Comparison of ENCODE assay signal across 22 mouse cellular contexts in the genomic region with DNA sequence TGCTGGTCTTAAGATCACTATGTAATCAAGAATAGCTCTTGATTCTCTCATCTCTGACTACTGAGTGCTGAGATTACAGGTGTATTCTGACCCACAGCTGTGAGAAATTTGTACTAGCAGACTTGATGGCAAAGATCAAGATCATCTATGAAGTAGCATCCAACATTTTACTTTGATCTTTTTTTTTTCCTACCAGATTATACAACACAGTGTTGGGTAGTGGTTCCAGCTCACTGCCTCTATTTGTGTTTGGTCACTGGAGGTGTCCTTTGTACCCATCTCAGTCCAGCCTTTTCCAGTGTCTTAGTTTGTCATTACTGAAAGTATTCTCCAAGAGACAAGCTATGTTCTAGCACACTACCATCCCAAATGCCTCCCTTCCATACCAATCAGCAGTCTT. TPM values are rescaled to one million over a fixed set of nuclear protein-coding genes. Genes with fewer than 3 reads are reported as not detected.
"Had no signal": no experiment of that assay in that cellular context is flagged by ENCODE, and none has a peak within 500 bp of the region (broad histone marks: within the 10 kb centered on the region; RNA-seq: fewer than 3 reads in every experiment).

No protein-coding gene starts in this region.

- H3K27ac ChIP-seq: intestine, embryonic 15.5 days; kidney, postnatal 0 days; limb, embryonic 12.5 days; limb, embryonic 15.5 days; liver, embryonic 14.5 days; lung, embryonic 15.5 days; midbrain, embryonic 10.5 days; midbrain, embryonic 13.5 days; neural tube, embryonic 13.5 days; stomach, embryonic 15.5 days had no signal

- H3K9me3 ChIP-seq: intestine, embryonic 15.5 days; limb, embryonic 12.5 days; limb, embryonic 15.5 days; lung, embryonic 15.5 days; megakaryocyte, embryonic 14.5 days; midbrain, embryonic 10.5 days; midbrain, embryonic 13.5 days; neural tube, embryonic 13.5 days; stomach, embryonic 15.5 days had no signal

- H3K4me3 ChIP-seq: intestine, embryonic 15.5 days; limb, embryonic 12.5 days; limb, embryonic 15.5 days; lung, embryonic 15.5 days; megakaryocyte, embryonic 14.5 days; midbrain, embryonic 10.5 days; midbrain, embryonic 13.5 days; myocyte; neural tube, embryonic 13.5 days; stomach, embryonic 15.5 days had no signal

- H3K4me1 ChIP-seq: intestine, embryonic 15.5 days; limb, embryonic 12.5 days; limb, embryonic 15.5 days; lung, embryonic 15.5 days; midbrain, embryonic 10.5 days; midbrain, embryonic 13.5 days; neural tube, embryonic 13.5 days; stomach, embryonic 15.5 days had no signal

- H3K36me3 ChIP-seq: intestine, embryonic 15.5 days; limb, embryonic 12.5 days; limb, embryonic 15.5 days; lung, embryonic 15.5 days; midbrain, embryonic 10.5 days; midbrain, embryonic 13.5 days; neural tube, embryonic 13.5 days; stomach, embryonic 15.5 days had no signal

- H3K27me3 ChIP-seq: intestine, embryonic 15.5 days; limb, embryonic 12.5 days; limb, embryonic 15.5 days; lung, embryonic 15.5 days; midbrain, embryonic 13.5 days; neural tube, embryonic 13.5 days; stomach, embryonic 15.5 days had no signal

- ATAC-seq: hindbrain, embryonic 16.5 days; intestine, embryonic 15.5 days; midbrain, embryonic 13.5 days; midbrain, embryonic 16.5 days had no signal

- H3K9ac ChIP-seq: intestine, embryonic 15.5 days; limb, embryonic 12.5 days; limb, embryonic 15.5 days; liver, embryonic 14.5 days; lung, embryonic 15.5 days; midbrain, embryonic 13.5 days; neural tube, embryonic 13.5 days; stomach, embryonic 15.5 days had no signal

- DNase-seq: left cerebral cortex, postnatal 4 days; lung, adult 18-20 months; lung, postnatal 10 days; lung, postnatal 36 days; retina, postnatal 1 day; right cerebral cortex, postnatal 25 days; spleen, adult 18-20 months; thymus, postnatal 25 days had no signal

- H3K4me2 ChIP-seq: intestine, embryonic 15.5 days; limb, embryonic 12.5 days; limb, embryonic 15.5 days; lung, embryonic 15.5 days; midbrain, embryonic 13.5 days; neural tube, embryonic 13.5 days; stomach, embryonic 15.5 days had no signal

RNA-seq across cellular contexts. Expression of a gene that starts 5.8 kb away (rescaled TPM):
- polyA plus RNA-seq: midbrain, embryonic 16.5 days had no signal
